Mouse (Mus musculus): ENCODE measurements around the gene Os9.
A peak's percentile ranks its signal among the peaks of the same experiment; 100 is the strongest.
"Not testable (repeated sequence)": the region's sequence is repeated elsewhere in the genome, so short reads cannot be mapped to it uniquely, and the experiment has no call there.

Os9 gene

DNA sequence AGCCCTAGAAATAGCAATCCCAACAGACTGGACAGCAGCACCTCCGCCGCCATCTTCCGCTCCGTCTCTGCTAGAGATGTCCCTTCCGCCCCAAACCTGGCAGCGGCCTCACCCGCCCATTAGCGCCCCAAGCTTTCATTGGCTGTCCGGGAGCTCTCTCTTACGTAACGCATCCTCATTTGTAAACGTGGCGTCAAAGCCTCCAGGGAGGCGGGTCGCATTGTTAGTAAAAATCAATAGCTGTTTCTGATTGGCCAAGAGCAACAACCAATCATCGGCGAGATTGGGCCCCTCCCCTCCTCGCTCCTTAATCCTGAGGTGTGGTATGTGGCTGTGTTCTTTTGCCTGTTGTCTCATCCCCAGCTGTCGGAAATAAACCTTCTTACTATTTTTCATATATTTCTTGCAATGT lies at the start of gene Os9:
Gene Os9 (minus strand): TSS at position 66 of the 412 bp plus-strand sequence.
- peak; percentile 90 to 96 for DNase-seq (ENCODE audit: low spot score in 2 of 2)

DNA sequence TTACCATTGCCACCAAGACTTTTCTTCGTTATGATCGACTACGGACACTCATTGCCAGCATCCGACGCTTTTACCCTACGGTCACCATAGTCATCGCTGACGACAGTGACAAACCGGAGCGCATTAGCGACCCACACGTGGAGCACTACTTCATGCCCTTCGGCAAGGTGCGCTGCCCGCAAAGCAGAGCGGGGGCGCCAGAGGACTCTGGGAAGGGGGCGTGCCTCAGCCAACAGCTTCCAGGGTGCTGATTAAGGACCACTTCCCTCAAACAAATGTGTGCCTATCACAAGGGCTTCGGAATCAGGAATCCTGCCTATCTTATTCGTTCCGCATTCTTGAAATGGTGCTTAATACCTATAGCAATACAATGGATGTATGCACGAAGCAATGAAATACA lies 49.1 kb upstream of the Os9 start:
- DNase-seq (ENCODE audit: low spot score in 2 of 2) = peak; percentile 32 to 54

DNA sequence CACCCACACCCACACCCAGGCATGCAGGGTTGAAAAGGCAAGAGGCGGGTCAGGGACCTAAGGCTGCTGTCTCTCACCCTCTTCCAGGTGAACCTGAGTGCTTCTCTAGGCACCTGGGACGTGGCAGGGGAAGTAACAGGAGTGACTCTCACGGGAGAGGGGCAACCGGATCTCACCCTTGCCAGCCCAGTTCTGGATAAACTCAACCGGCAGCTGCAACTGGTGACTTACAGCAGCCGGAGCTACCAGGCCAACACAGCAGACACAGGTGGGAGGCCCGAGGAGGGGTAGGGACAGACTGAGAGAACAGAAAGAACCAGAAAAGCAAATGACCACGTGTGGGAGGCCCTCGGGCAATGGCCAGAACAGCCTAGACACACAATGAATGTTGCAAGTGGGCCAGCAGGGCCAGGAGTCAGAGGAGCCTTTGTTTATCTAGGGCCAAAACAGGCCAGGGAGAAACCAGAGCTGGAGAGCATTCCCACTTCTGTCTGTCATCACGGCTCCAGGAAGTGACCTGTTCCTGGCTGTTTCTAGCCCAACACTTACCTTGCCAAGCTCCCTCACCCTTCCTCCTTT lies 46.8 kb upstream of the Os9 start:
- DNase-seq (ENCODE audit: low spot score in 2 of 2) = peak in 1 of 2 experiments; percentile 18

DNA sequence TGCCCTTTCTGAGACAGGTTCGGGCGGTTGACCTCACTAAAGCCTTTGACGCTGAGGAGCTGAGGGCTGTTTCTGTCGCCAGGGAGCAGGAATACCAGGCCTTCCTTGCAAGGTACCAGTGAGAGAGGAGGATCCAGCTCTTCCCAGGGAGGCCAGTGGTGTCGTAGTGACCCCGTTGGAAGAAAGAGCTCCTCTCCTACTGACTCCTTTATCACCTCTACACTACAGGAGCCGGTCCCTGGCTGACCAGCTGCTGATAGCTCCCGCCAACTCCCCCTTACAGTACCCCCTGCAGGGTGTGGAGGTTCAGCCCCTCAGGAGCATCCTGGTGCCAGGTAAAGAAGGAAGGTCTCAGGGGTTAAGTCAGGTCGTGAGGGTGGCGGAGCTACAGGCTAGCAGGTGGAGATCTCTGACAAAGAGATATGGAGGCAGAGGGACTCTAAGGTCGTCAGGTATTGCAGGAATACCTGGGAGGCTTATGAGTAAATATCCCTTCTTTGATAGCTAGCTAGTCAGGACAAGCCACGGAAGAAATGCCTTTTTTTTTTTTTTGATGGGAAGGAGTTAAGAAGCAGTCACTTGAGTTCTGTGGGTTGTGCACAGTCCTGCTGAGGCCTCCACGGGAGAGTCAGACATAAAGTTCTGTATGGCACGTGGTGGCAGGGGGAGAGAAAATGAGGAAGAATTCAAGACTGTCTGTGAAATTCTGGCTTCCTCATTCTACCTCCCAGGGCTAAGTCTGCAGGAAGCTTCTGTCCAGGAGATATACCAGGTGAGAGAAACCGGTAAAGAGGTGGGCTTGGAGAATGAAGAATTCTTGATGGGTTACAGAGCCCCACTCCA lies 46.1 kb upstream of the Os9 start:
- DNase-seq (ENCODE audit: low spot score in 2 of 2) = peak in 1 of 2 experiments; percentile 24

DNA sequence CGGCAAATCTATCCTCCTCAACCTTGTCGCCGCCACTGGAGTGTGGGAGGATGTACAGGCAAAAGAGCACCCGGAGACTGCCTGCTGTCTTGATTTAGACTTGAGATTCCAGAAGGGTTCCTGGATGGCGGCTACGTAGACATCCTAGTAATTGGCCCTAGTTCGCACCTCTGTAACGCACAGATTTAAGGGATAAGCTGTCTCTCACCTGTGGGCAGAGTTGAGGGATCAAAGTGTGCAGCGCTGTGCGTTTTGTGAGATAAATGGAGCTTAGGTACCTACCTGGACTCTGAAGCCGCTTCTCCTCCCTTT lies 45.4 kb upstream of the Os9 start:
- DNase-seq (ENCODE audit: low spot score in 2 of 2) = no peak

DNA sequence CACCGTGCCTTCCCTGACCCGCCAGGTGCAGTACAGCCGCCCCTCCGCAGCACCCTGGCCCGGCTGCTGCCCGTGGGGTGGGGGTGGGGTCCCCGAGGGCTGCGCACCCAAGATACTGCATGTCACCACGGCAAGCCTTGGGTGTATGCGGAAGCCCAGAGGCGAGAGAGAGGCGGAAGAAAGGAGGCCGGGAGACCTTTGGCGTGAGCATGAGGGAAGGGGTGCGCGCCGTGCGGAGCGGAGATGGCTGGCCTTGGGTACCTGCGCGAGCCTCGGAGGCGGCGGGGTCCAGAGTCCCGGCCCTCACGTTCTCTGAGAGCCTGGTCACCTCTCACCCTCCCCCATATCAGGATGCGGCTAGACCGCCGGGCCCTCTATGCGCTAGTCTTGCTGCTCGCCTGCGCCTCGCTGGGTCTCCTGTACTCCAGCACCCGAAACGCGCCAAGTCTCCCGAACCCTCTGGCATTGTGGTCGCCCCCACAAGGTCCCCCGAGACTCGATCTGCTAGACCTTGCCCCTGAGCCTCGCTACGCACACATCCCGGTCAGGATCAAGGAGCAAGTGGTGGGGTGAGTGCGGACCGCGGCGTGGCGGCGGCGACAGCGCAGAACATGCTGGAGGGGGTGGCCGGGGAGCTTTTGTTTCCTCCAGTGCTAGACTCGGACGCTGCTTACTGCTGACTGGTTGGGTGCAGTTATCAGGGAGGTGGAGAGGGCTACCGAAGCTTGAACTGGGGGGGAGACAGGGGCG lies 44.9 kb upstream of the Os9 start:
- peak; percentile 67 to 73 for DNase-seq (ENCODE audit: low spot score in 2 of 2)

DNA sequence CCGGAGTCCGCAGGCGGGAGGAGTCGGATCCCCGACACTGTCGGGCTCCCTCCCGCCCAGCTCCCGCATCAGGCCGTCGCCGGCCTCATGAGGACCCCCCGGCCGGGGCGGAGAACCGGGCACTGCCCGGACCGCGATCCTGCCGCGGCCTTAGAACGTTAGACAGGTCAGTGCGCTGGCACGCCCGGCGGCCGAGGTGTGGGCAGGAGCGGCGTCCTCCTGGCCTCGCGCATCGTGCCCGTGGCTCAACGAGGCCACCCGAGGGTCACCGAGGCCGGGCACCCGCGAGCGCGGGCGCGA lies 44.4 kb upstream of the Os9 start:
- no peak for DNase-seq (ENCODE audit: low spot score in 2 of 2)

DNA sequence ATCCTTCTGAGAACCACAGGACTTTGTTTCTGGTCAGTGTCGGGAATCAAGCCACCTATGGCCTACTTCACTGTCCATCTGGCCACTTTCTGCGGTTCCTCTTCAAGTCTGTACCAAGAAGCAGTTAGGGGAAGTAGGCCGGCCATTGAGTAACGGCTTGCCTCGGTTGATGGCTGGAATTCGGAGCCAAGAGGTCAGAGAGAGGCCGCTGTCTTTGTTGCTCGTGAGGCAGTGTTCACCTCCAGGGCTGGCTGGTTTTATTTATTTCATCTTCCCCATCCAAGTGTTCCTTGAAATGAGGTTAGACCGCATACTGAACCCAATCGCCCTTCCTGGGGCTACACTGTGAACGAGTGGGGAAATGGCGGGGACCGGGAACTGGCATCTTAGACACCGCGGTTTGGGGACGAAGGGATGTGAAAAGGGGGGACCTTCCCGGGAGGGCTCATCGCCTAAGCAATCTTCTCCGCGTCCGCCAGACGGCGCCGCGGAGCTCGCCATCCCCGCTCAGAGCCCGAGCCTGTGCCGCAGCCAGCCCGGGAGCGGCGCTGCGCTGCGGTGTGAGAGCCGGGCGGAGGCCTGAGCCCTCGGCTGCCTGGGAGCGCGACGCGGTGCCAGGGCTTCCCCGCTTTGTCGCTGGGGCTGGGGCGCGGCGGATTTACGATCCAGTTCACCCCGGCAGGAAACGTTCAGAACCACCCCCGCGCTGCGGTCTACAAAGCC lies 43.9 kb upstream of the Os9 start, which contains the start of gene B4galnt1:
Gene B4galnt1 (plus strand): TSS at position 595 of the 723 bp plus-strand sequence.
- peak; percentile 77 to 83 for DNase-seq (ENCODE audit: low spot score in 2 of 2)

DNA sequence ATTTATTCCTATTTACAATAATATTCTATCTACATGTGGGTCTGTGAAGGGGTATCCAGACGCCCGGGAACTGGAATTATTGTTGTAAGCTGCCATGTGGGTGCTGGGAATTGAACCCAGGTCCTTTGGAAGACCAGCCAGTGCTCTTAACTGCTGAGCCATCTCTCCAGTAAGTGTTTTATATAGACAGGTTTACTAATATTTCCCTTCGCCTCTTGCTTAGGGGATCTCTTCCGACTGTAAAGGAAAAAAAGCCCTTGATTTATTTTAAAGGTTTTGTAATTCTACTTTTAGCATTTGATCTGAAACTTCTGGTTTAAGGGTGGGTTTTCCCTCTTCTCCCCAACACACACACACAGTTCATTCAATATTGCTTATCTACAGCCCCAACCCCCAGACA lies 43.3 kb upstream of the Os9 start:
- DNase-seq (ENCODE audit: low spot score in 2 of 2) = no peak

DNA sequence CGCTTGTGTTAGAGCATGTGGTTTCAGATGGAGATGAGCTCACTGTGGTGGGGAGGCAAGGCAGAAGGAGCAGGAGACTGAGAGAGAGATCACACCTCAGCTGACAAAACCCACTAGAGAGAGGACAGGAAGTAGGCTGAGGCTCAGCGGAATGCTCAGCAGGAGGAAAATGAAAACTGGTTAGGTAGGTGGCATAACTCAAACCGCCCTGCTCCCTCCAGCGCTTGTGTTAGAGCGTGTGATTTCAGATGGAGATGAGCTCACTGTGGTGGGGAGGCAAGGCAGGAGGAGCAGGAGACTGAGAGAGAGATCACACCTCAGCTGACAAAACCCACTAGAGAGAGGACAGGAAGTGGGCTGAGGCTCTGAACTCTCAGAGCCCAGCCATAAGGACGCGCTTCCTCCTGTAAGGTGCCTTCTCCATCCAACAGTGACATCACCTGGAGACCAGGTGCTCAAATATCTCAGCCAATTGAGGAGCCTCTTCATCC lies 41.9 kb upstream of the Os9 start:
- not testable (repeated sequence) for DNase-seq (ENCODE audit: low spot score in 2 of 2)

DNA sequence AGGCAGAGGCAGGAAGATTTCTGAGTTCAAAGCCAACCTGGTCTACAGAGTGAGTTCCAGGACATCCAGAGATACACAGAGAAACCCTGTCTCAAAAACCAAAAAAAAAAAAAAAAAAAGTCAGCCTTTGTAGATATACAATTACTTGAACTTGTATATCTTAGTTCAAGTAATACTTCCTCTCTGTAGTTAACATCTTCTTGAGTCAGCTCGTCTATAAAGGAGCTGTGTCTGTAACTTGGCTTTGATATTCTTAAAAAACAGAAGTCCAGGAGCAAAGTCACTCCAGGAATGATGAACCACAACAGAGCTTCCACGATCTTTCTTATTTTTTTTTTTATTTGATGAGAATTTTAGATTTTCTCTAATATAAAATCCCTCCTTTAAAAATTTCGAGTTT lies 39.8 kb upstream of the Os9 start:
- DNase-seq (ENCODE audit: low spot score in 2 of 2) = no peak

DNA sequence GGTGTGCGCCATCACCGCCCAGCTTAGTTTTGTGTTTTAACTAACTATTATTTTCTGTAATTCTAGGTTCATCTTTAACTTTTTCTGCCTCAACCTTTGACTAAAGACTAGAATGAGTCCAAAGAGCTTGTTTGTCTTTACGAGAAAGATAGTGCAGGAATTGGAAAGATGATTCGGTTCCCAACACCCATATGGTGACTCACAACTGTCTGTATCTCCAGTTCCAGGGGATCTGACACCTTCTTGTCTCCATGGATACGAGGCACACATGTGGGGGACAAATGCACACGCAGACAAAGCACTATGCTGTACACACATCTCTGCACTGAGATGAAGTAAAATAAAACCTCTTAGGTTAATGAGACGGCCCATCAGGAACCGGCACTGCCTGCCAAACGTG lies 39.1 kb upstream of the Os9 start:
- no peak for DNase-seq (ENCODE audit: low spot score in 2 of 2)

DNA sequence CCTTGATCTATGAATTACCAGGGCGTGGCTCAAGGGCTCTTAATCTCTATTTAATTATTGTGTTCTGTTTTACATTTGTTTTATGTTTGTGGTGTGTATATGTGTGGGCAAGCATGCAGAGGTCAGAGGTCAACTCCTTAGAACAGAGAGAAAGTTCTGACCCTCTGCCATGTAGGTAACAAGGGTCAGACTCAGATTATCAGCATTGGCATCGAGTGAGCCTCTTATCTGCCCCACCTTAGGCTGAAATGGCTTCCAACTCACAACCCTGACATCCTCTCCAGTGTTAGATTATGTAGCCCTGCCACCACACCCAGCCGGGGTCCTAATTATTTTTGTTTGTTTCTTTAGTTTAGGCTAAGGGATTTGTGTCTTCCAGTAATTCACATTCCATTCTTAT lies 37.5 kb upstream of the Os9 start:
- DNase-seq (ENCODE audit: low spot score in 2 of 2) = no peak

DNA sequence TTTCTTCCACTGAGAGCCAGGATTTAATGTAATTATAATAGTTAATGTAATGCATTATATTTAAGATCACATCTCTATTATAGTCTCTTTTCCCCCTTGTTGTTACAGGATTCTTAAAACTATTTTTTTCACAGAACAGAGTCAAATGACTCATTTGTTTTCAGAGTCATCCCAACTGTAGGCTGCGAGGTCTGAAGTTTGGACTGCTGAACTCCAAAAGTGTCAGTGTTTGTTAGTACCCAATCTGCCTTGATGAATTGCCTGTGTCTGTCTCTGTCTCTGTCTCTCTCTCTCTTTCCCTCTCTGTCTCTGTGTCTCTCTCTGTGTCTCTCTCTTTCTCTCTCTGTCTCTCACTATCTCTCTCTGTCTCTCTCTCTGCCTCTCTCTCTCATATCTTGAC lies 35.6 kb upstream of the Os9 start:
- DNase-seq (ENCODE audit: low spot score in 2 of 2) = no peak

DNA sequence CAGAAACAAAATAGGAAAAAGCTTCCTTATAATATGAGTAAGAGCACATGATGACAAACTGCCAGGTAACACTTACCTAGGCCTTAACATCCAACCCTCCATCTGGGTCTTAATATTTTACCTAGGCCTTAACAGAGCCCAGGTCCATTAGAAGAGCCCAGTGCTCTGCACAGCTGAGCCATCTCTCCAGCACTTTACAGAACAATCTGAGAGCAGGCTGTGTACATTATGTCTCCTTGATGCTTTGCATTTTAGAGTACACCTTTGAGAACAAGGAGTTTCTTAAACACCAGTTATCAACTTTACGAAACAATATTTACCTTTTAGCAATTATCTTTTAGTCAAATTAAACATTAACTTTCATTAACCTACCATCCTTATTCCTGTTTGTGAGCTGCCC lies 35.2 kb upstream of the Os9 start:
- DNase-seq (ENCODE audit: low spot score in 2 of 2) = no peak

DNA sequence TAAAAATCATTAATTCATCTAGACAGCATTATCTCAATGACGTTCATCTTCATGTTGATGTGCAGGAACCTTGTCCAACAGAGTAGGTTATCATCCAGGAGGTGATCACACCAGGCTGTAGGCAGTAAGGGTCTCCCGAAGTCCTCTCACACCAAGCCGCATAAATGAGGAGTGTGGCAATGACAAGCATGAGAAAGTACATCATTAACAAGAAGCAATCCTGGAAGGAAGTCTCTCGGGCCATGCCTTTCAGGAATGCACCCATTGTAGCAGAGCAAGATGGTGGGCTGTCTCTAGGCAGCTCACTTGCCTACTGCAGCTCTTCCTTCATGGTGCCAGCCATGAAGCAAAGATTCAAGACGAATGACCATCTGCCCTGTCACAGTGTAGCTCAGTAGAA lies 33.7 kb upstream of the Os9 start:
- DNase-seq (ENCODE audit: low spot score in 2 of 2) = no peak

DNA sequence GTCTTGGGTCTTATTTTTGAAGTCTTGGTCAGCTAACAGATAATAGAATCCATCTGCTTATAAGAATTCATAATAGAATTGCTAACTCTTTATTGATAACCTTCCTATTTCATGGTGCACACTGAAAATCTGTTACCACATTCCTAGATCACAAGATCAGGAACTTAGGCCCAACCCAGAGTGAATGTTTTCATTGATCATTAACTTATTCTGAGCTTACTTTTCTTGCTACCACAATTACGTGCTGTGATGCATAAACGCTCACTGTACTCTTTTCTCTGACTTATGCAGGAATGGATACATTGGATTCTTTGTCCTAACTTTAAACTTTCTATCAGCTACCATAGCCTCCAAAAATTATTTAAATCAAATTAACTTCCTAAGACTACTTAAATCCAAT lies 33.3 kb upstream of the Os9 start:
- DNase-seq (ENCODE audit: low spot score in 2 of 2) = no peak

DNA sequence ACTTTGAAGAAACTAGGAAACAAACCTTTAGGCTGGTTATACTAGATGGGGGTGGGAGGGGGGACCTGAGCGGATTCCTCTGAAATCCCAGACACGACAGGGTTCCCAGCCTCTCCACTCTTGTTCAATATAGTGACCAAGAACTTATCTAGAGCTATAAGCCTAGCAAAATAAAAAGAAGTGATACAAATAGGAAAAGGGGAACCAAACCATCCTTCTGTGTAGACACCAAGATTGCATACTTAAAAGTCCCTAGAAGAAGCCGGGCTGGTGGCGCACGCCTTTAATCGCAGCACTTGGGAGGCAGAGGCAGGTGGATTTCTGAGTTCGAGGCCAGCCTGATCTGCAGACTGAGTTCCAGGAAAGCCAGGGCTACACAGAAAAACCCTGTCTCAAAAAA lies 32.4 kb upstream of the Os9 start:
- DNase-seq (ENCODE audit: low spot score in 2 of 2) = no peak

DNA sequence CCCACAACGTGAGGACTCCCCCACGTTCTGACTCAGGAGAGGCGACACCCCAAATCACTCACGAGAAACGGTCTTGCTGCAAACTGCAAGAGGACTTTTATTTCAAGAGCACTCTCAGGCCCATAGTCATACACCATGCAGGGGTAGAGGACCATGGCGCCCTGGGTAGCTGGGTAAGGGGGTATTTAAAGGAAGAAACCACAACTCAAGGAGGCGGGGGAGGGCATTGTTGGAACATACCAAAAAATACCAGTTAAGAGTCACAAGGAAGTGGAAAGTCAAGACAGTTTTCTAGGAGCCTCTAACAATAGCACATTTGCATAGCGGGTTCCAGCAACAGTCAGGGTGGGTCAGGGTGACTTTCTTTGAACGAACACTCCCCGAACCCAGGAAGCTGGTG lies 31.6 kb upstream of the Os9 start:
- DNase-seq (ENCODE audit: low spot score in 2 of 2) = not testable (repeated sequence)

DNA sequence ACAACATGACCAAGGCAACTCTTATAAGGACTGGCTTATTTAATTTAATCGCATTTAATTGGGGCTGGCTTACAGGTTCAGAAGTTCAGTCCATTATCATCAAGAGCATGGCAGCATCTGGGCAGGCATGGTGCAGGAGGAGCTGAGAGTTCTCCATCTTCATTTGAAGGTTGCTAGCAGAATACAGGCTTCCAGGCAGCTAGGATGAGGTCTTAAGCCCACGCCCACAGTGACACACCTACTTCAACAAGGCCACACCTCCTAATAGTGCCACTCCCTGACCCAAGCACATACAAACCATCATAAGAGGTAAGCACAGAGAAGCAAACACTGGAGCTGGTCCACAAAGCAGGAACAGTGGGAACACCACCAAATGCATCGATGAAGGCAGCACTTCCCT lies 30.3 kb upstream of the Os9 start:
- not testable (repeated sequence) for DNase-seq (ENCODE audit: low spot score in 2 of 2)

DNA sequence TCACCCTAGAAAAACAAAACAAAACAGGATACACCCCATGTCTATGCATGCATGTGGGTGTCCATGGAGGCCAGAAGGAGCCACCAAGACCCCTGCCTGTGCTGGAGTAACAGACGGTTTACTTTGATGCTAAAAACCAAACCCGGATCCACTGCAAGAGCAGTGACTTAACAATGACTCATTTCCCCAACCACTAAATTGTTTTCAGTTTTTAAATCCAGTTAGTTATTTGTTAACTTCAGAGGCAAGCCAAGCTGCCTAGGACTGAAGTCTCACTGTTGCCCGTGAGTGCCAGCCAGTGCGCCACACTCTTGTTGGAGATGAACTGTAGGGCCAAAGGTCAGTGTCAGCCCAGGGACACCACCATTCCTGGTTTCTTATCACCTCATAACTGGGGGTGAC lies 29.5 kb upstream of the Os9 start:
- no peak for DNase-seq (ENCODE audit: low spot score in 2 of 2)

DNA sequence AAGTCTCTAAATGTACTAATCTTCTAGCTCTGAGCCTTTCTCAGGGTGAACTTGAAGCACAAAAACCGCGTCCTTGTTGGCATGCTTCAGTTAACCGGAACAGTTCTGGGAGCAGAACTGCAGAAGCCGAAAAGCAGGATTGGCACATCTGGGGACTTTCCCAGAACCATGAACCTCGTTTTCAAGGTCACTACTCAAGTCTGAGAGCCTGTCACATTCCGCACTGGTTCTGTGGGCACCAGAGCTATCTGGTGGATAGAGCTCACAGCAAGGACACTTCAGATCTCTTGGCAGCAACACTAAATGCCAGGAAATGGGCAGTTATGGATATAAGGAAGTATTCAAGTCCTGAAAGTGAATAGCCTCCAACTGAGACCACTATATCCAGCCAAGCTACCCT lies 26.2 kb upstream of the Os9 start:
- DNase-seq (ENCODE audit: low spot score in 2 of 2) = no peak

All from spleen, postnatal 10 days (tissue).